Mouse (Mus musculus): ENCODE results near the gene Car11. TPM values are rescaled to one million over a fixed set of nuclear protein-coding genes. Genes with fewer than 3 reads are reported as not detected.
A peak's percentile ranks its signal among the peaks of the same experiment; 100 is the strongest.

The Car11 gene
- total RNA-seq, 2 experiments from 2014 or later: 2.5 to 3.8 TPM

GRCm38 (mm10) chr7:45708221-45708761 is 8.6 kb downstream of the Car11 start:
- DNase-seq (ENCODE audit: low spot score): no peak

GRCm38 (mm10) chr7:45709036-45709435 is 9.4 kb downstream of the Car11 start:
- intact Hi-C loops (cut with DNase I): no loop called here
- DNase-seq (ENCODE audit: low spot score): no peak

More at GRCm38 (mm10) chr7:45708221-45708761, 8.6 kb downstream of the Car11 start:
- intact Hi-C loops (cut with DNase I): no loop called here

- no peak for DNase-seq (ENCODE audit: low spot score)
Observed at GRCm38 (mm10) chr7:45709677-45710355, 10.2 kb downstream of the Car11 start.

GRCm38 (mm10) chr7:45710477-45711191 is 11.0 kb downstream of the Car11 start:
- intact Hi-C loops (cut with DNase I): loop anchor here (10.0 kb wide), 1 partner anchor 846 kb away; the partner anchor contains the start of gene Ptov1
- no peak for DNase-seq (ENCODE audit: low spot score)

More at GRCm38 (mm10) chr7:45709677-45710355, 10.2 kb downstream of the Car11 start:
- intact Hi-C loops (cut with DNase I): loop anchor here (10.0 kb wide), 1 partner anchor 845 kb away; the partner anchor contains the start of gene Ptov1

GRCm38 (mm10) chr7:45711316-45712021 is 11.8 kb downstream of the Car11 start:
- no peak for DNase-seq (ENCODE audit: low spot score)
- intact Hi-C loops (cut with DNase I): loop anchor here (10.0 kb wide), 1 partner anchor 847 kb away; the partner anchor contains the start of gene Ptov1

GRCm38 (mm10) chr7:45712022-45712757 is 12.5 kb downstream of the Car11 start:
- intact Hi-C loops (cut with DNase I): loop anchor here (10.0 kb wide), 1 partner anchor 847 kb away; the partner anchor contains the start of gene Ptov1

GRCm38 (mm10) chr7:45713396-45713795 is 13.8 kb downstream of the Car11 start:
- intact Hi-C loops (cut with DNase I): loop anchor here (10.0 kb wide), 1 partner anchor 849 kb away; the partner anchor contains the start of gene Ptov1
- DNase-seq (ENCODE audit: low spot score): no peak

More at GRCm38 (mm10) chr7:45712022-45712757, 12.5 kb downstream of the Car11 start:
- peak; percentile 53 for DNase-seq (ENCODE audit: low spot score)

- no peak for DNase-seq (ENCODE audit: low spot score)
- intact Hi-C loops (cut with DNase I): loop anchor here (10.0 kb wide), 1 partner anchor 849 kb away; the partner anchor contains the start of gene Ptov1
Observed at GRCm38 (mm10) chr7:45713881-45714520, 14.4 kb downstream of the Car11 start.

GRCm38 (mm10) chr7:45714630-45715089 is 15.0 kb downstream of the Car11 start:
- no peak for DNase-seq (ENCODE audit: low spot score)
- intact Hi-C loops (cut with DNase I): loop anchor here (10.0 kb wide), 1 partner anchor 850 kb away; the partner anchor contains the start of gene Ptov1

GRCm38 (mm10) chr7:45715090-45715708 is 15.6 kb downstream of the Car11 start, which contains the start of gene Rpl18:
TSS of gene Rpl18 (plus strand) at chr7:45715457.
- intact Hi-C loops (cut with DNase I): loop anchor here (10.0 kb wide), 1 partner anchor 850 kb away; the partner anchor contains the start of gene Ptov1
- peak; percentile 98 for DNase-seq (ENCODE audit: low spot score)

- no peak for DNase-seq (ENCODE audit: low spot score)
- intact Hi-C loops (cut with DNase I): loop anchor here (10.0 kb wide), 1 partner anchor 851 kb away; the partner anchor contains the start of gene Ptov1
Observed at GRCm38 (mm10) chr7:45715741-45716459, 16.3 kb downstream of the Car11 start.

- DNase-seq (ENCODE audit: low spot score): no peak
- intact Hi-C loops (cut with DNase I): loop anchor here (10.0 kb wide), 1 partner anchor 852 kb away; the partner anchor contains the start of gene Ptov1
Observed at GRCm38 (mm10) chr7:45716460-45716857, 16.8 kb downstream of the Car11 start.

GRCm38 (mm10) chr7:45716952-45717917 is 17.6 kb downstream of the Car11 start:
- intact Hi-C loops (cut with DNase I): loop anchor here (10.0 kb wide), 1 partner anchor 852 kb away; the partner anchor contains the start of gene Ptov1
- DNase-seq (ENCODE audit: low spot score): no peak

GRCm38 (mm10) chr7:45717918-45718297 is 18.3 kb downstream of the Car11 start, which contains the start of gene Sphk2:
TSS of gene Sphk2 (minus strand) at chr7:45718002.
- intact Hi-C loops (cut with DNase I): loop anchor here (10.0 kb wide), 1 partner anchor 853 kb away; the partner anchor contains the start of gene Ptov1

GRCm38 (mm10) chr7:45718331-45718730 is 18.7 kb downstream of the Car11 start:
- intact Hi-C loops (cut with DNase I): loop anchor here (10.0 kb wide), 1 partner anchor 854 kb away; the partner anchor contains the start of gene Ptov1
- no peak for DNase-seq (ENCODE audit: low spot score)

More at GRCm38 (mm10) chr7:45717918-45718297, 18.3 kb downstream of the Car11 start, which contains the start of gene Sphk2:
- peak; percentile 97 for DNase-seq (ENCODE audit: low spot score)
